Comparison of ENCODE assay signal across 8 mouse cellular contexts in the genomic region with DNA sequence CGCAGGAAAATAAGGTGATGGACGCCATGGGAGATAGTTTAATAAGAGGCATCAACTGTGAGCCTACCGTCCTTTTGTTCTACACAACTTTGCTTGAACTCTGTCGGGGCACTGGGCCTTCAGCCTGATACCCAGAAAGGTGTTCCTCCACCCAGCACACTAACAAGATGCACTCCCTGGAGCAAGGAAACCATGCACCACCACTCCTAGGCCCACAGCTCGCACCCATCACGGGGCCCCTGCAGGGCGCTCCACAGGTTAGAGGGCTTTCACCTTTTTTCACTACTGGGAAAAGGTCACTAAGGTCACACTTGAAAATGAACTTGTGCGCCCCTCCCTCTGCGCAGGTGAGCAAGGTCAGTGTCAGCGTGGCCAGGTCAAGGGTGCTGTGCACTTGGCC. TPM values are rescaled to one million over a fixed set of nuclear protein-coding genes. Genes with fewer than 3 reads are reported as not detected.
DNase-seq lines count a peak whose midpoint lies in the region; ATAC-seq and TF ChIP-seq lines count a peak whose summit lies in the region.

No protein-coding gene starts in this region.

- peak overlapping the region; percentile 90 for H3K4me2 ChIP-seq in liver, embryonic 12.5 days
- peak overlapping the region; percentile 97 for H3K4me2 ChIP-seq in stomach, embryonic 15.5 days

- peaks cover 75% of the 10 kb centered on the region for H3K36me3 ChIP-seq in liver, embryonic 12.5 days
- H3K36me3 ChIP-seq in stomach, embryonic 15.5 days, result peaks cover 35% of the 10 kb centered on the region

- DNase-seq in left cerebral cortex, postnatal 4 days, result peak; percentile 10
- no peak for DNase-seq in left cerebral cortex, postnatal 10 days (ENCODE audit: extremely low spot score in 1 of 2, low spot score in 2 of 2)
- DNase-seq in frontal cortex, postnatal 14 days (ENCODE audit: low spot score in 2 of 2), result peak; percentile 13 to 23
- DNase-seq in adrenal gland, adult (ENCODE audit: inconsistent age in 2 of 2, low spot score in 1 of 2), result no peak
- DNase-seq in thymus, postnatal 0 days (ENCODE audit: low spot score), result no peak

- intact Hi-C loops in left cerebral cortex, postnatal 4 days (cut with DNase I), result loop anchor here (10.0 kb wide), 2 partner anchors 129 to 391 kb away; no protein-coding TSS in a partner anchor
- intact Hi-C loops in left cerebral cortex, postnatal 10 days (cut with DNase I), result loop anchor here (5.0 kb wide), 1 partner anchor 209 kb away; no protein-coding TSS in a partner anchor

- TF ChIP-seq CTCF in bone marrow, adult 2 months (IDR thresholded peaks at IDR 0.05; ENCODE audit: control insufficient read depth, insufficient read depth, low read length), result no peak

- H3K4me3 ChIP-seq in bone marrow, adult 2 months (replicated peaks; ENCODE audit: control insufficient read depth, low read depth, low read length), result peak overlapping the region; percentile 95
- H3K4me3 ChIP-seq in liver, embryonic 12.5 days, result peak overlapping the region; percentile 75
- H3K4me3 ChIP-seq in stomach, embryonic 15.5 days (replicated peaks), result peak overlapping the region; percentile 70

- peak overlapping the region; percentile 84 for H3K9ac ChIP-seq in liver, embryonic 12.5 days
- peak overlapping the region; percentile 79 for H3K9ac ChIP-seq in stomach, embryonic 15.5 days

- no peaks in the 10 kb centered on the region; the same call in 1 of the 2 replicates for H3K4me1 ChIP-seq in bone marrow, adult 2 months (ENCODE audit: control insufficient read depth, insufficient read depth, low read length)
- peaks cover 32% of the 10 kb centered on the region for H3K4me1 ChIP-seq in liver, embryonic 12.5 days
- H3K4me1 ChIP-seq in stomach, embryonic 15.5 days, result peaks cover 7% of the 10 kb centered on the region

- no peaks in the 10 kb centered on the region for H3K9me3 ChIP-seq in liver, embryonic 12.5 days (replicated peaks)
- no peaks in the 10 kb centered on the region for H3K9me3 ChIP-seq in stomach, embryonic 15.5 days

- TF ChIP-seq POLR2A in bone marrow, adult 2 months (IDR thresholded peaks at IDR 0.05; ENCODE audit: borderline replicate concordance, control insufficient read depth, low read depth, low read length), result no peak

- peak overlapping the region; percentile 76 for H3K27ac ChIP-seq in bone marrow, adult 2 months (ENCODE audit: control insufficient read depth, insufficient read depth, low read depth, low read length, poor library complexity)
- H3K27ac ChIP-seq in liver, embryonic 12.5 days, result peak overlapping the region; percentile 77
- peak overlapping the region; percentile 67 for H3K27ac ChIP-seq in stomach, embryonic 15.5 days

- 30% methylated on average over 10 of the region's 10 CpGs for WGBS in bone marrow, adult 2 months
- 25% methylated on average over 10 of the region's 10 CpGs for WGBS in liver, embryonic 12.5 days (ENCODE audit: insufficient replicate concordance)
- WGBS in stomach, embryonic 15.5 days, result 36% methylated on average over 10 of the region's 10 CpGs

- ATAC-seq in liver, embryonic 12.5 days, result peak; percentile 12; the same call in 1 of the 2 replicates
- no peak for ATAC-seq in stomach, embryonic 15.5 days (ENCODE audit: insufficient read depth, low FRiP score, low read depth)

- no peaks in the 10 kb centered on the region for H3K27me3 ChIP-seq in liver, embryonic 12.5 days (replicated peaks)
- H3K27me3 ChIP-seq in stomach, embryonic 15.5 days (replicated peaks), result no peaks in the 10 kb centered on the region

RNA-seq across cellular contexts. Expression of a gene that starts 0.5 kb away (rescaled TPM):
- 100 to 1,000 TPM; 318 to 338 TPM for total RNA-seq in left cerebral cortex, postnatal 4 days (2021)
- total RNA-seq in left cerebral cortex, postnatal 10 days (2021), result 100 to 1,000 TPM; 368 to 383 TPM
- polyA plus RNA-seq in bone marrow, adult 2 months (2011; ENCODE audit: insufficient read depth, insufficient read length, low replicate concordance, missing spikeins), result 214 and 278 TPM in 2 replicates
- polyA plus RNA-seq in liver, embryonic 12.5 days (2016; fragmentation: Nextera tagmentation; extraction: Ambion mirVana), result 514 and 545 TPM in 2 replicates
- 673 and 703 TPM in 2 replicates for polyA plus RNA-seq in stomach, embryonic 15.5 days (2015; fragmentation: Nextera tagmentation; extraction: Ambion mirVana)
- 855 and 901 TPM in 2 replicates for polyA plus RNA-seq in thymus, postnatal 0 days (2015; fragmentation: Nextera tagmentation; extraction: Ambion mirVana)

RNA-seq across cellular contexts. Expression of a gene that starts 9.5 kb away (rescaled TPM):
- 10 to 100 TPM; 54.4 to 57.0 TPM for total RNA-seq in left cerebral cortex, postnatal 4 days (2021)
- 10 to 100 TPM; 47.0 to 51.8 TPM for total RNA-seq in left cerebral cortex, postnatal 10 days (2021)
- 46.1 and 55.5 TPM in 2 replicates for polyA plus RNA-seq in bone marrow, adult 2 months (2011; ENCODE audit: insufficient read depth, insufficient read length, low replicate concordance, missing spikeins)
- polyA plus RNA-seq in liver, embryonic 12.5 days (2016; fragmentation: Nextera tagmentation; extraction: Ambion mirVana), result 113 and 115 TPM in 2 replicates
- polyA plus RNA-seq in stomach, embryonic 15.5 days (2015; fragmentation: Nextera tagmentation; extraction: Ambion mirVana), result 113 and 114 TPM in 2 replicates
- polyA plus RNA-seq in thymus, postnatal 0 days (2015; fragmentation: Nextera tagmentation; extraction: Ambion mirVana), result 149 TPM in 2 replicates

RNA-seq across cellular contexts. Expression of a gene that starts 12.9 kb away (rescaled TPM):
- not detected for total RNA-seq in left cerebral cortex, postnatal 4 days (2021)
- not detected for total RNA-seq in left cerebral cortex, postnatal 10 days (2021)
- polyA plus RNA-seq in bone marrow, adult 2 months (2011; ENCODE audit: insufficient read depth, insufficient read length, low replicate concordance, missing spikeins), result 36.1 and 60.9 TPM in 2 replicates
- polyA plus RNA-seq in liver, embryonic 12.5 days (2016; fragmentation: Nextera tagmentation; extraction: Ambion mirVana), result 48.2 and 55.7 TPM in 2 replicates
- 1.8 and 2.3 TPM in 2 replicates for polyA plus RNA-seq in stomach, embryonic 15.5 days (2015; fragmentation: Nextera tagmentation; extraction: Ambion mirVana)
- 0.22 TPM in 1 of 2 replicates, not detected in the other for polyA plus RNA-seq in thymus, postnatal 0 days (2015; fragmentation: Nextera tagmentation; extraction: Ambion mirVana)

RNA-seq across cellular contexts. Expression of a gene that starts 24.5 kb away (rescaled TPM):
- 10 to 100 TPM; 31.5 to 33.5 TPM for total RNA-seq in left cerebral cortex, postnatal 4 days (2021)
- 10 to 100 TPM; 26.2 to 28.1 TPM for total RNA-seq in left cerebral cortex, postnatal 10 days (2021)
- 68.9 and 112 TPM in 2 replicates for polyA plus RNA-seq in bone marrow, adult 2 months (2011; ENCODE audit: insufficient read depth, insufficient read length, low replicate concordance, missing spikeins)
- polyA plus RNA-seq in liver, embryonic 12.5 days (2016; fragmentation: Nextera tagmentation; extraction: Ambion mirVana), result 102 and 111 TPM in 2 replicates
- 181 and 199 TPM in 2 replicates for polyA plus RNA-seq in stomach, embryonic 15.5 days (2015; fragmentation: Nextera tagmentation; extraction: Ambion mirVana)
- 133 and 141 TPM in 2 replicates for polyA plus RNA-seq in thymus, postnatal 0 days (2015; fragmentation: Nextera tagmentation; extraction: Ambion mirVana)

RNA-seq across cellular contexts. Expression of a gene that starts 47.8 kb away (rescaled TPM):
- total RNA-seq in left cerebral cortex, postnatal 4 days (2021), result 10 to 100 TPM; 58.5 to 59.7 TPM
- 10 to 100 TPM; 56.6 to 59.1 TPM for total RNA-seq in left cerebral cortex, postnatal 10 days (2021)
- 46.3 and 55.9 TPM in 2 replicates for polyA plus RNA-seq in bone marrow, adult 2 months (2011; ENCODE audit: insufficient read depth, insufficient read length, low replicate concordance, missing spikeins)
- polyA plus RNA-seq in liver, embryonic 12.5 days (2016; fragmentation: Nextera tagmentation; extraction: Ambion mirVana), result 99.2 and 100 TPM in 2 replicates
- 91.7 and 92.4 TPM in 2 replicates for polyA plus RNA-seq in stomach, embryonic 15.5 days (2015; fragmentation: Nextera tagmentation; extraction: Ambion mirVana)
- polyA plus RNA-seq in thymus, postnatal 0 days (2015; fragmentation: Nextera tagmentation; extraction: Ambion mirVana), result 83.8 and 87.2 TPM in 2 replicates

Comparison
In these comparisons a context has a peak if more than half of its experiments do, and no peak if none do; other contexts are left out.
1. DNase-seq: peak in left cerebral cortex, postnatal 4 days (single experiment) and frontal cortex, postnatal 14 days (2 of 2); none in left cerebral cortex, postnatal 10 days (0 of 2), adrenal gland, adult (0 of 2) and thymus, postnatal 0 days (single experiment).
2. RNA of a gene that starts 12.9 kb away (polyA plus RNA-seq): 36.1 to 60.9 TPM in bone marrow, adult 2 months and 48.2 to 55.7 TPM in liver, embryonic 12.5 days; 1.8 to 2.3 TPM in stomach, embryonic 15.5 days and 0.22 TPM in thymus, postnatal 0 days; every median in the first group is over 10 times any median in the second.
3. Peak in every context shown above with its lines, with median percentiles within 50 percentile points of each other: H3K27ac ChIP-seq and H3K4me3 ChIP-seq.